Mouse (Mus musculus): Measurements from ENCODE around the gene Gse1.

GRCm38 (mm10) chr8:120462119-120462551, 233.9 kb downstream of the Gse1 start:
- TF ChIP-seq POLR2A (IDR thresholded peaks at IDR 0.05; ENCODE audit: insufficient read depth, low read depth, low read length) (no peak), CTCF (IDR thresholded peaks at IDR 0.05) (no peak)

All from heart, adult 2 months (tissue).